Mouse (Mus musculus): ENCODE results near the gene Fam13c.

The Fam13c gene

GRCm38 (mm10) chr10:70520143-70521131 is 80.2 kb downstream of the Fam13c start:
- DNase-seq (ENCODE audit: low spot score): peak; percentile 63

GRCm38 (mm10) chr10:70521379-70521778 is 81.1 kb downstream of the Fam13c start:
- peak; percentile 38 for DNase-seq (ENCODE audit: low spot score)

GRCm38 (mm10) chr10:70530185-70530823 is 90.0 kb downstream of the Fam13c start:
- no peak for DNase-seq (ENCODE audit: low spot score)

- DNase-seq (ENCODE audit: low spot score): no peak
These were observed 92.0 kb downstream of the Fam13c start for GRCm38 (mm10) chr10:70532249-70532648.

GRCm38 (mm10) chr10:70533301-70533781 is 93.1 kb downstream of the Fam13c start:
- DNase-seq (ENCODE audit: low spot score): no peak

- no peak for DNase-seq (ENCODE audit: low spot score)
These were observed 93.7 kb downstream of the Fam13c start for GRCm38 (mm10) chr10:70533986-70534385.

- DNase-seq (ENCODE audit: low spot score): no peak
These were observed 94.3 kb downstream of the Fam13c start for GRCm38 (mm10) chr10:70534571-70534970.

GRCm38 (mm10) chr10:70535401-70535800 is 95.1 kb downstream of the Fam13c start:
- no peak for DNase-seq (ENCODE audit: low spot score)

GRCm38 (mm10) chr10:70537694-70538093 is 97.4 kb downstream of the Fam13c start:
- DNase-seq (ENCODE audit: low spot score): no peak

- DNase-seq (ENCODE audit: low spot score): no peak
These were observed 99.0 kb downstream of the Fam13c start for GRCm38 (mm10) chr10:70539251-70539650.

- no peak for DNase-seq (ENCODE audit: low spot score)
These were observed 100.3 kb downstream of the Fam13c start for GRCm38 (mm10) chr10:70540456-70541195.

- DNase-seq (ENCODE audit: low spot score): no peak
These were observed 102.6 kb downstream of the Fam13c start for GRCm38 (mm10) chr10:70542857-70543256.

GRCm38 (mm10) chr10:70552531-70552930 is 112.2 kb downstream of the Fam13c start:
- DNase-seq (ENCODE audit: low spot score): no peak

GRCm38 (mm10) chr10:70563636-70564035 is 123.4 kb downstream of the Fam13c start:
- DNase-seq (ENCODE audit: low spot score): peak; percentile 74

- no peak for DNase-seq (ENCODE audit: low spot score)
These were observed 141.4 kb downstream of the Fam13c start for GRCm38 (mm10) chr10:70581556-70582211.

- DNase-seq (ENCODE audit: low spot score): no peak
These were observed 143.9 kb downstream of the Fam13c start for GRCm38 (mm10) chr10:70584171-70584570.

GRCm38 (mm10) chr10:70586876-70587405 is 146.7 kb downstream of the Fam13c start:
- no peak for DNase-seq (ENCODE audit: low spot score)

- DNase-seq (ENCODE audit: low spot score): peak; percentile 25
These were observed 153.7 kb downstream of the Fam13c start for GRCm38 (mm10) chr10:70594007-70594406.

GRCm38 (mm10) chr10:70598081-70598515 is 157.8 kb downstream of the Fam13c start:
- no peak for DNase-seq (ENCODE audit: low spot score)

GRCm38 (mm10) chr10:70598516-70599125 is 158.3 kb downstream of the Fam13c start:
- peak; percentile 23 for DNase-seq (ENCODE audit: low spot score)

Data from MN1 (cell line).